Mouse (Mus musculus) hindbrain, embryonic 12.5 days (tissue): ENCODE measurements around the gene Rbl1. TPM values are rescaled to one million over a fixed set of nuclear protein-coding genes. Genes with fewer than 3 reads are reported as not detected.

Experiments used
- ATAC-seq: fragments of 200-750 bp; cut with Nextera tagmentation; 2 replicates; pipeline ENCODE4 v1.8.0; 2017; ENCODE audit warnings: moderate TSS enrichment; ENCODE audit not compliant: low FRiP score
- H3K27ac ChIP-seq: fragments of 300-500 bp; sonication (generic); 2 replicates; pipeline ENCODE4 v1.5.1; 2016; ENCODE audit warnings: mild to moderate bottlenecking
- H3K27me3 ChIP-seq: fragments of 300-500 bp; sonication (generic); 2 replicates; pipeline ENCODE4 v1.6.1; 2016; ENCODE audit warnings: mild to moderate bottlenecking
- H3K36me3 ChIP-seq: fragments of 300-500 bp; sonication (generic); 2 replicates; pipeline ENCODE4 v1.6.1; 2016; ENCODE audit warnings: mild to moderate bottlenecking
- H3K4me1 ChIP-seq: fragments of 300-500 bp; sonication (generic); 2 replicates; pipeline ENCODE4 v1.6.1; 2016
- H3K4me2 ChIP-seq: fragments of 300-500 bp; sonication (generic); replicated peaks from 2 replicates; pipeline ENCODE4 v1.6.1; 2016; ENCODE audit warnings: mild to moderate bottlenecking
- H3K4me3 ChIP-seq: fragments of 300-500 bp; sonication (generic); 2 replicates; pipeline ENCODE4 v1.5.1; 2016; ENCODE audit warnings: mild to moderate bottlenecking
- H3K9ac ChIP-seq: fragments of 300-500 bp; sonication (generic); 2 replicates; pipeline ENCODE4 v1.6.1; 2016; ENCODE audit warnings: mild to moderate bottlenecking, moderate library complexity
- H3K9me3 ChIP-seq: fragments of 300-500 bp; sonication (generic); replicated peaks from 2 replicates; pipeline ENCODE4 v1.6.1; 2016; ENCODE audit warnings: mild to moderate bottlenecking
- WGBS: fragments of 180-500 bp; shearing (Covaris S2); methylation state at CpG from one replicate; pipeline ENCODE4 v1.1.7; 2016; 5-methylcytosine and 5-hydroxymethylcytosine counted together
- polyA plus RNA-seq: library from polyadenylated mRNA; unstranded; fragments of >200 nt; fragmentation: Nextera tagmentation; extraction: Ambion mirVana; gene quantifications from 2 replicates; pipeline ENCODE4 v1.2.1, GENCODE M21; 2016

Gene Rbl1
- polyA plus RNA-seq, 1 experiment from 2014 or later, result 18.1 TPM

DNA sequence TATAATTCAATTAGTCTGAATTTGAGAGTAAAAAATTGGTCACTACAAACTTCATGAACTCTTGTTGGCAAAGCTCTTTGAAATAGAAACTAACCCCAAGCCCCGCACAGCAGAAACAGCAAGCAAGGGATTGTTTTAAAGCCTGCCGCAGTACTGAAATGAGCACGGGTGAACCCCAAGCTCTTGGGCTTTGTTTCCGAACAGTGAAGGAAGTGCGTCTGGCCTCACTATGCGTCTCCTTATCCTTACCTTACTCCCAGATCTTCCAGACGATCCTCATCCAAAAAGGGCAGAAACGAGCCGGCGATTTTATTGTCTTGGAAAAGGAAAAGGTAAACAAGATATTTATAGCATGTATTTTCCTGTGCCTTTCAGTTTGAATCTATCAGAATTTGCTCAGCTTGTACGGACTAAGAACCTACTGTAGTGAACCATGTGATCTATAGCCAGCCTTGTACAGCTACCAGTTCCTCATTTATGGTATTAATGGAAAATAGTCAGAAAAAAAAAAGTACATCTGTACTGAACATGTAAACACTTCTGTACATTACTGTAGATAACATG is 74.7 kb downstream of the Rbl1 start:
- H3K27ac ChIP-seq, result no peak overlapping the region
- H3K36me3 ChIP-seq, result peaks cover 8% of the 10 kb centered on the region
- WGBS, result 83% methylated on average over 11 of the region's 11 CpGs
- H3K9ac ChIP-seq, result no peak overlapping the region
- H3K4me2 ChIP-seq, result no peak overlapping the region
- no peak overlapping the region for H3K4me3 ChIP-seq
- H3K27me3 ChIP-seq, result no peaks in the 10 kb centered on the region
- H3K9me3 ChIP-seq, result no peaks in the 10 kb centered on the region
- H3K4me1 ChIP-seq, result no peaks in the 10 kb centered on the region
- no peak for ATAC-seq

DNA sequence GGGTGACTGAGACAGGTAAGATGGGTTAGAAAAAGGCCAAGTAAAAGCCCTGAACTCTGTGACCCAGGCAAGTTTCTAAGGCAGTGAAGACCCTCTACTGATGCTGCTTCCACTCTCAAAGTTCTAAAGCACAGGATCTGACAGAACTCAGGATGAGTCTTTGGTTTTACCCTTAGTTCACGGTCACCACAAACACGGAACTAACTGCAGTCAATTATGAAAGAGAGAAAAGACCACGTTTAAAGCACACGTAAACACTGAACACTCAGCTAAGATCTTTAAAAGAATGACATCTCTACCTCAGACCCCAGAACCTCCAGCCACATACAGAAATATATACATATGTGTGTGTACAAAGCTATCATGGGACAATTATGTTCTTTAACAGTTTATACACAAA is 75.2 kb downstream of the Rbl1 start:
- Histone ChIP-seq H3K4me2 (no peak overlapping the region), H3K4me1 (no peaks in the 10 kb centered on the region), H3K9me3 (no peaks in the 10 kb centered on the region), H3K27ac (no peak overlapping the region), H3K27me3 (no peaks in the 10 kb centered on the region), H3K9ac (no peak overlapping the region), H3K36me3 (peaks cover 8% of the 10 kb centered on the region), H3K4me3 (no peak overlapping the region)
- 94% methylated on average over 4 of the region's 4 CpGs for WGBS
- no peak for ATAC-seq

DNA sequence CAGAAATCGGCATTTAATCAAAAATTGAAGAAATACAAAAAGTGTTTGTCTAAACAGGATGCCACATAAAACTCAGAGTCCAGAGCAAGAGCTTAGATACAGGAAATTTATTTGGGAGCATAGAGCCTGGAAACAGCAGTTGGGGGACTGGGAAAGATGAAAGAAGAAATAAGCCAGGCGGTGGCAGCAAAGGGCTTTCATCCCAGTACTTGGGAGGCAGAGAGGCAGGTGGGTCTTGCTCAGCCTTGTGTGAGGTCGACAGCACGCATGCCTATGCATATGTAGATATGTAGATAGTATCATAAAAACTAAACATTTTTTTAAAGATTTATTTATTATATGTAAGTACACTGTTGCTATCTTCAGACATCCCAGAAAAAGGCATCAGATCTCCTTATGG is 76.3 kb downstream of the Rbl1 start:
- 72% methylated on average over 4 of the region's 4 CpGs for WGBS
- Histone ChIP-seq H3K4me3 (no peak overlapping the region), H3K9me3 (no peaks in the 10 kb centered on the region), H3K27me3 (no peaks in the 10 kb centered on the region), H3K9ac (no peak overlapping the region), H3K4me2 (no peak overlapping the region), H3K36me3 (peaks cover 8% of the 10 kb centered on the region), H3K4me1 (no peaks in the 10 kb centered on the region), H3K27ac (no peak overlapping the region)
- ATAC-seq, result no peak

DNA sequence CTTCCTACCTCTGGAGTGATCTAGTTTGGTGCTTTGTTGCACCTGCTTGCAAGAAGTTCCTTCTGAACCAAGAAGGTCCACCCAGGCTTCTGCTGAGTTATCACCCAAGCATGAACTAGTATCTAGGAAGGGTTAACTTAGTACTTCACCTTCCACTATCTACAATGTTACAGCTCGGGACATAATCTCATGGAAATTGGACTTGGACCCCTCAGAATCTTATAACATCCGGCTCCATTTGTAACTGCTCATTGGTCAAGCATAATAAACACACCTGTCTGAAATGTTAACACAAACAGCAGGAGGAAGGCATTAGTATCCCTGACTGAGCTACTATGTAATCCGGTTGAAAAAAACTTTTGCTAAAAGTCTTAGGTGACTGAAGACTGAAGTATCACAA is 77.0 kb downstream of the Rbl1 start:
- Histone ChIP-seq H3K36me3 (peaks cover 8% of the 10 kb centered on the region), H3K4me3 (no peak overlapping the region), H3K27ac (no peak overlapping the region), H3K9me3 (no peaks in the 10 kb centered on the region), H3K4me1 (no peaks in the 10 kb centered on the region), H3K27me3 (no peaks in the 10 kb centered on the region), H3K4me2 (no peak overlapping the region), H3K9ac (no peak overlapping the region)
- WGBS, result 84% methylated on average over 3 of the region's 3 CpGs
- ATAC-seq, result no peak

DNA sequence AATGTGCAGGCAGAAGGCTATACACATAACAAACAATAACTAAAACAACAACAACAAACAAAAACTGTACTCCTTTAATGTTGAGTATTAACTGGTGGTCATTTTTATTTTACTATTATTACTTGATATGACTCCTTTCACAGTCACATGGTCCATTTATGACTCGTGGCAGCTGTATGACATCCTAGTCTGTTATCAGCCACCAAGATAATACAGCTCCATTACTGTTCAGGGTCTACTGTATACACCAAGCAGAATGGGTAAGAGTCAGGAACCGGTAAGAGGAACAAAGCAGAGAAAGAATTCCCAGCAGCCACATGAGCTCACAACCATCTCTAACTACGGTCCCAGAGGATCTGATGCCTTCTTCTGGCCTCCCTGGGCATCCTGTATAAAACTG is 79.1 kb downstream of the Rbl1 start:
- ATAC-seq, result no peak
- no peaks in the 10 kb centered on the region for H3K9me3 ChIP-seq
- H3K4me3 ChIP-seq, result no peak overlapping the region
- WGBS, result 96% methylated on average over 3 of the region's 3 CpGs
- H3K4me1 ChIP-seq, result no peaks in the 10 kb centered on the region
- H3K4me2 ChIP-seq, result no peak overlapping the region
- H3K27ac ChIP-seq, result no peak overlapping the region
- no peaks in the 10 kb centered on the region for H3K27me3 ChIP-seq
- H3K9ac ChIP-seq, result no peak overlapping the region
- H3K36me3 ChIP-seq, result peaks cover 8% of the 10 kb centered on the region

DNA sequence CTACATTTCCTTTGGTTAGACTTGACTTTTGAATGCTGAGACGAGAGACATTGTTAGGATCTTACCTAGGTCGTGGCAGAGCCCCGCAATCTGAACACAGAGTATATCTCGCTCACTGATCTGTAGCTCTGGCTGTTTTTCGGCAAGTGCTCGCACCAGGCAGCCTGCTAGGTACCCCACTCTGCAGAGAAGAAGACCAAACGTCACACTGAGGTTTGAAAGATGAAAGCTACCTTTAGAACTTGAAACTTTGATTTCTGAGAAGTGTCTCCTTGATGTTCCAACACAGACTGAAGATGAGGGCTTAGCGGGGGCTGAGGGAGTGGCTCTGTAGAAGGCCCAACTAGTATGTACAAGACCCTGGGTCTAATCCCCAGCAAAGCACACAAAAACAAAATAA is 82.6 kb downstream of the Rbl1 start:
- H3K4me1 ChIP-seq, result no peaks in the 10 kb centered on the region
- no peak overlapping the region for H3K4me3 ChIP-seq
- H3K9ac ChIP-seq, result no peak overlapping the region
- H3K27ac ChIP-seq, result no peak overlapping the region
- H3K36me3 ChIP-seq, result peaks cover 8% of the 10 kb centered on the region
- WGBS, result 92% methylated on average over 8 of the region's 8 CpGs
- ATAC-seq, result no peak
- no peaks in the 10 kb centered on the region for H3K9me3 ChIP-seq
- H3K27me3 ChIP-seq, result no peaks in the 10 kb centered on the region
- H3K4me2 ChIP-seq, result no peak overlapping the region

DNA sequence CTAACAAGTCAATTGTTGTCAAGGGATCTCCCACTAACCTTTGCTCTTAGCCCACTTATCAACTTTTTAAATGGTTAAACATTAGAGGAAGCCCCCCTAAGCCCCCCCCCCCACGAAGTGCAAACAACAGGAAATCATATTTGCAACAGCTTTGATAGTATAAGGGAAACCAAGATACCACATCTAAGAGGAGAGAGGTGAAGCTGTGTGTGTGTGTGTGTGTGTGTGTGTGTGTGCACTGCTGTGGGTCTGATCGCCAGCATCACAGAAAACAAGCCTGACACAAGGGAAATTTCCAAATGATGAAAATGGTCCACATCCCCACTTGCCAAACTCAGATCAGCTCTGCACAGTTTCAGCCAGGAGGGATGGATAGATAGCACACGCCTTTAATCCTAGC is 85.3 kb downstream of the Rbl1 start:
- Histone ChIP-seq H3K27ac (no peak overlapping the region), H3K4me2 (no peak overlapping the region), H3K9me3 (no peaks in the 10 kb centered on the region), H3K4me1 (no peaks in the 10 kb centered on the region), H3K4me3 (no peak overlapping the region), H3K9ac (no peak overlapping the region), H3K36me3 (peaks cover 4% of the 10 kb centered on the region; the same call in 1 of the 2 replicates), H3K27me3 (no peaks in the 10 kb centered on the region)
- WGBS, result 73% methylated on average over 3 of the region's 3 CpGs
- no peak for ATAC-seq

DNA sequence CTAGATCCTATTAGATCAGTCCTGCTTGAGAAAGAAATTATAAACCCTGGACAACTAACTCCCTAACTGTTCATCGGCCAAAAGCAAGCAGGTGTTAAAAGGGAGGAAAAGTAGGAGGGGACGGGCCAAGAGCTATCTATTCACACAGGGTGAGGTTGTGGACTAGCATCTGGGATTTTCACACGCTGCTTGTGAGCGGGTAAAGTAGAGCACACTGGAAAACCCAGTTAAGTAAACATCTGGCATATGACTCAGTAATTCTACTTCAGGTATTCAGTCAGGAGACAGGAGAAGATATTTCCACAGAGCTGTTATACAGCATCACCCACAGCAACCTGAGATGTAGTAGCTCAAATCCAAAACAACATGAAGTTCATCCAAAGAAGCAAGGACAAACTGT is 85.8 kb downstream of the Rbl1 start:
- H3K9me3 ChIP-seq, result no peaks in the 10 kb centered on the region
- peaks cover 9% of the 10 kb centered on the region; the same call in 1 of the 2 replicates for H3K36me3 ChIP-seq
- no peak for ATAC-seq
- no peak overlapping the region for H3K27ac ChIP-seq
- H3K27me3 ChIP-seq, result no peaks in the 10 kb centered on the region
- H3K4me2 ChIP-seq, result no peak overlapping the region
- no peaks in the 10 kb centered on the region for H3K4me1 ChIP-seq
- WGBS, result 90% methylated on average over 4 of the region's 4 CpGs
- no peak overlapping the region for H3K9ac ChIP-seq
- no peak overlapping the region for H3K4me3 ChIP-seq

DNA sequence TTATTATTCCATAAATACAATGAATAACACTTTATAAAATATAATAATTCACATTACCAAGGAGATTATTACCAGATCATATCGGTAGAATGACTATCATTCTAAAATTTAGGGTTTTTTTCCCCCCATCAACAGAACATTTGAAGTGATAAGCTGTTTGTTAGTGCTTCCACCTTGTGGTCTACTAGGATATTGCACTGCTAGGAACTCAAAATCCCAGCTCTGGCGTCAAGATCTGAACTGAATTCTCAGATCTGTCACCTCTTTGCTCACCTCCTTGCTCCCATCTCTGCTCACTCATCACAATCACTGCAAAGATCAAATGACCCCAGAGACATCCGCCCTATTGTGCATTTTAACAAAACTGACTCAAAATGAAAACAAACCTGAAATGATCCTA is 87.4 kb downstream of the Rbl1 start:
- ATAC-seq, result no peak
- 22% methylated on average over 3 of the region's 3 CpGs for WGBS

DNA sequence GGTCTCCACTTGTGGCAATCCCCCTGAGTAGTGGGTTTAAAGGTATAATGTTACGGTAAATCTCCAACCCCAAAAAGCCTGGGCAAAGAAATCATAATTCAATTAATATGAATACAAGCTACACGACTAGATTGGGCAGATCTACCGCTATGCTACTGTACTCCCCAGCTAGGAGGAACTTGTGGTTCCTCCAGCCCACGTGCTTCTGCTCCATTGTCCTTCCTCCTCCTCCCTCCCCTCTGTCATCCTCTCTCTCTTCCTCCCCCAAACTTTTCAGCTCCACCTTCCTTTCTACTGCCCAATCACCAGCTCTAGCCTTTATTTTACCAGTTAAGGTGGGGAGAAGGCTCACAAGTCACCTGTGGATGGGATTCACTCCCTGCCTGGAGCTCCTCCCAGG is 96.1 kb downstream of the Rbl1 start:
- Histone ChIP-seq H3K9ac (no peak overlapping the region), H3K4me2 (no peak overlapping the region), H3K4me1 (no peaks in the 10 kb centered on the region), H3K36me3 (peaks cover 26% of the 10 kb centered on the region), H3K4me3 (no peak overlapping the region), H3K27ac (no peak overlapping the region), H3K27me3 (no peaks in the 10 kb centered on the region), H3K9me3 (no peaks in the 10 kb centered on the region)
- ATAC-seq, result no peak
- WGBS, result 87% methylated on average over 4 of the region's 4 CpGs

More for the DNA sequence above, 87.4 kb downstream of the Rbl1 start:
- Histone ChIP-seq H3K36me3 (peaks cover 12% of the 10 kb centered on the region; the same call in 1 of the 2 replicates), H3K27ac (no peak overlapping the region), H3K4me3 (no peak overlapping the region), H3K4me2 (no peak overlapping the region), H3K4me1 (no peaks in the 10 kb centered on the region), H3K9ac (no peak overlapping the region), H3K9me3 (no peaks in the 10 kb centered on the region), H3K27me3 (no peaks in the 10 kb centered on the region)

DNA sequence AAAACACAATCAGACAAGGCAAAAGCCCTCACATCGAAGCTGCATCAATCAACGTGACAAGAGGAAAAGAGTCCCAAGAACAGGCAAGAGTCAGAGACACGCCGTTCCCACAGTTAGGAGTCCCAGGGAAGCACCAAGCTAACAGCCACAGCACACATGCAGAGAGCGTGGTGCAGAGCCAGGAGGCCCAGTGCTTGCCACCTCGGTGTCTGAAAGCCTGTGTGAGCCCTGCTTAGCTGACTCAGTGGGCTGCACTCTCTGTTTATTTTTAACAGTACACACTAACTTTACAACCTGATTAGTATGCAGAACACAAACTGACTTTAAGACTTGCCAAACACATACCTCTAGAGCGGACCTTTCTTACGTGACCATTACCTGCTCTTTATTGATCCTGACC is 99.9 kb downstream of the Rbl1 start:
- no peak overlapping the region for H3K27ac ChIP-seq
- no peak overlapping the region for H3K9ac ChIP-seq
- no peaks in the 10 kb centered on the region for H3K27me3 ChIP-seq
- 73% methylated on average over 8 of the region's 8 CpGs for WGBS
- H3K9me3 ChIP-seq, result no peaks in the 10 kb centered on the region
- no peak overlapping the region for H3K4me2 ChIP-seq
- H3K36me3 ChIP-seq, result peaks cover 37% of the 10 kb centered on the region
- no peaks in the 10 kb centered on the region for H3K4me1 ChIP-seq
- no peak overlapping the region for H3K4me3 ChIP-seq
- ATAC-seq, result no peak

DNA sequence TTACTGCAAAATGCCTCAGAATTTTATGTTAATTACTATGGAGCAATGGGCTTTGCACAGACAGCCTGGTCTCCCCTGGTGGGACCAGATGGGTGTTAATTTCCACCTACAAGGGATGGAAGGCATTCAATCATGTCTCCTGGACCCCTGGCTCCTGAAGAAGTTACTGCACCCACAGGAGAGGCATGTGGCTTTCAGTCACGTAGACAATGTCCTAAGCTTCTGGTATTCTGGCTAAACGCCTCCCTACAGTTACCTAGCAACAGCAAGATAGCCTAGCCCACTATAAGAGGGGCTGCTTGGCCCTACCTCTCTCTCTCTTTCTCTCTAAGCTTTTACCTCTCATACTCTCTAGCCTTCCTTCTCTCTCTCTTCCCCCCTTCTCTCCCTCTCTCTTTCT is 102.1 kb downstream of the Rbl1 start:
- no peak overlapping the region for H3K4me2 ChIP-seq
- H3K27me3 ChIP-seq, result no peaks in the 10 kb centered on the region
- H3K9me3 ChIP-seq, result no peaks in the 10 kb centered on the region
- no peaks in the 10 kb centered on the region for H3K4me1 ChIP-seq
- no peak overlapping the region for H3K4me3 ChIP-seq
- peaks cover 34% of the 10 kb centered on the region for H3K36me3 ChIP-seq
- H3K27ac ChIP-seq, result no peak overlapping the region
- no peak overlapping the region for H3K9ac ChIP-seq
- no peak for ATAC-seq
- 49% methylated on average over 2 of the region's 2 CpGs for WGBS

DNA sequence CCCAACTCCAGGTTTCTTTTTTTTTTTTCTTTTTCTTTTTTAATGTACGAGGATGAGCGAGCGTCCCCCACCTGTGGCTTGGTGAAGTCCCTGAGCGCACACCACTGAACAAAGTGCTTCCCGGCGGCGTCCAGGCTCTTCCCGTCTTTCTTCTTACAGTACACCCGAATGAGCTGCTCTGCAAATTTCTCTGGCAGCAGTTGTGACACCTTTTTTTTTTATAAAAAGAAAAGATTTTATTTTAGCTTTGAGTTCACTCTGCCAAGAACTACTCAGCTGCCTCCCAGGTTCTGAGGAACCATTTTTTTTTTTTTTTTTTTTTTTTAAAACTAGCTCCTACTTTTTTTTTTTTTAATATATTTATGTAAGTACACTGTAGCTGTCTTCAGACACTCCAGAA is 102.7 kb downstream of the Rbl1 start:
- Histone ChIP-seq H3K4me1 (no peaks in the 10 kb centered on the region), H3K4me3 (no peak overlapping the region), H3K9ac (no peak overlapping the region), H3K4me2 (no peak overlapping the region), H3K27me3 (no peaks in the 10 kb centered on the region), H3K27ac (no peak overlapping the region), H3K36me3 (peaks cover 34% of the 10 kb centered on the region), H3K9me3 (no peaks in the 10 kb centered on the region)
- ATAC-seq, result no peak
- 93% methylated on average over 9 of the region's 9 CpGs for WGBS

DNA sequence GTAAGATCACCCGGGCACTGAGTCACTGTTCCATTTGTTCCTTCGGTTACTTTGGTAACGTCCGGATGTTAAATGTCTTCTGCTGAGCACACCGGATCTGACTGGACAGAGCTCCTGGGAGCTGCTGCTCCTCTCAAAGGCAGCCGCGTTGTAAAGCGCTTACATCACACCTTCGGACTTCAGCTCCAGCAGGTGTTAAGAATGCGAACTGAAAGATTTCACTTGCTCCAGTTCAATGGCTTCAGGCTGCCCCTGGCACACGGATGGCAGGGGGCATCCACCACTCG is 104.1 kb downstream of the Rbl1 start:
- Histone ChIP-seq H3K9ac (no peak overlapping the region), H3K36me3 (peaks cover 34% of the 10 kb centered on the region), H3K4me1 (no peaks in the 10 kb centered on the region)

More for the DNA sequence above, 104.1 kb downstream of the Rbl1 start:
- 91% methylated on average over 12 of the region's 12 CpGs for WGBS
- Histone ChIP-seq H3K4me2 (no peak overlapping the region), H3K27me3 (no peaks in the 10 kb centered on the region), H3K9me3 (no peaks in the 10 kb centered on the region), H3K27ac (no peak overlapping the region), H3K4me3 (no peak overlapping the region)
- ATAC-seq, result no peak
